Mouse (Mus musculus) thymus, adult 2 months (tissue): ENCODE measurements around the gene Zswim4. TPM values are rescaled to one million over a fixed set of nuclear protein-coding genes. Genes with fewer than 3 reads are reported as not detected.
A peak's percentile ranks its signal among the peaks of the same experiment; 100 is the strongest.

ENCODE experiments used
- DNase-seq: peaks from one replicate; pipeline ENCODE4 v3.0.0; 2021
- H3K27ac ChIP-seq: fragments of 200-500 bp; 2 replicates; pipeline ENCODE4 v1.5.1; 2012; ENCODE audit warnings: low read length, control low read depth; ENCODE audit not compliant: control insufficient read depth, insufficient read depth
- H3K27me3 ChIP-seq: fragments of 200-500 bp; 2 replicates; pipeline ENCODE4 v1.6.1; 2012; ENCODE audit warnings: mild to moderate bottlenecking, low read length, moderate library complexity, mixed read lengths; ENCODE audit not compliant: control insufficient read depth, insufficient read depth
- H3K36me3 ChIP-seq: fragments of 200-500 bp; 2 replicates; pipeline ENCODE4 v1.6.1; 2012; ENCODE audit warnings: mild to moderate bottlenecking, low read length, moderate library complexity; ENCODE audit not compliant: control insufficient read depth, insufficient read depth
- H3K4me1 ChIP-seq: fragments of 200-500 bp; replicated peaks from 2 replicates; pipeline ENCODE4 v1.6.1; 2012; ENCODE audit warnings: low read length; ENCODE audit not compliant: control insufficient read depth, insufficient read depth
- H3K4me3 ChIP-seq: fragments of 200-500 bp; 2 replicates; pipeline ENCODE4 v1.5.1; 2012; ENCODE audit warnings: mild to moderate bottlenecking, low read length, control low read depth, moderate library complexity; ENCODE audit not compliant: control insufficient read depth, insufficient read depth
- CTCF ChIP-seq: fragments of 200-500 bp; IDR thresholded peaks from 2 replicates; pipeline ENCODE4 v1.5.1; 2012; ENCODE audit warnings: mild to moderate bottlenecking, control low read depth, low read length, moderate library complexity, borderline replicate concordance; ENCODE audit not compliant: control insufficient read depth, poor library complexity, insufficient read depth; ENCODE audit errors: extremely low read depth
- POLR2A ChIP-seq: fragments of 200-500 bp; IDR thresholded peaks from 2 replicates; pipeline ENCODE4 v1.6.1; 2012; ENCODE audit warnings: mild to moderate bottlenecking, low read length, control low read depth, moderate library complexity; ENCODE audit not compliant: control insufficient read depth, poor library complexity, insufficient read depth; ENCODE audit errors: extremely low read depth
- WGBS: fragments of 180-500 bp; shearing (Covaris S2); methylation state at CpG from one replicate; pipeline ENCODE4 v1.1.7; 2018; 5-methylcytosine and 5-hydroxymethylcytosine counted together
- polyA plus RNA-seq: library from polyadenylated mRNA; depleted of rRNA; stranded (reverse); fragments of >200 nt; gene quantifications from 2 replicates; pipeline ENCODE4 v1.2.3, GENCODE M21; 2012

The Zswim4 gene
- polyA plus RNA-seq, 1 experiment = 53.0 TPM

DNA sequence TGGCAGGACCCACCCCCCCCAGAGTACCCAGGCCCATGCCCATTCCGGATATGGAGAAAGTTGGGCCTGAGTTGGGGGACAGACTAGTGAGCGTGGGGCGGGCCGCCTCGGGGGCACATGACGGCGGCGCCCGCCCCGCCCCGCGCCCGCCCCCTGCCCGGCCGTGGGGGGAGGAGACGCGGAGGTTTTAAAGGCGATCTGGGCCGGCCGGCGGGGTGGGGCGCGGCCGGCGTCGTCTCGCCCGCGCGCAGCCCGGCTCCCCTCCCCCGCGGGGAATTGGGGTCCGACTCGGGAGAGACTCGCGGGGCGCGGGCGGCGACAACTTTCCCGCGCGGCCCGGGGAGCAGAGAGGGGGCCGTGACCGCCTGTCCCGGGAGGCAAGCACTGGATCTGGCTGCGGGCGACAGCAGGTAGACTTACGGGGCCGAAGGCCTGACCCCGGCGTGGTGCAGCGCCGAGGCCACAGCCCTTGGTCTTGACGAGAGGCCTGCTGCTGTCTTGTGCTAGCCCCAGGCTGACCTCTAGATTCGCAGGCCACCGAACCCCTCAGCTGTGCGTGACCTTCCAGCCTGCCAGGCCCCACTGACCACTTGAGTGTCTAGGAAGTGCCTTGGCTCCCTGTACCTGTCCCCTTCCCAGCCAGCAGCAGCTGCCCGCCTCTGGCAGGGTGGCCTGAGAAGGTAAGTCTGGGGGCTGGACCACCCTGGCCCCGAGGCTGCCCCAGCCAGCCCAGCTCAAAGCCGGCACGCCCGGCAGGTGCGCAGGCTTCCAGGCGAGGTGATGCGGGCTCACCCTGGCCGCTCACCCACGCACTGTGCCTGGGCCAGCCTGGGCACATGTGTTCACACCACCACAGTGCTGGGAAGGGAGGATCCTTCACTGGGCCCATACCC, 36.0 kb downstream of the Zswim4 start:
- DNase-seq = peak; percentile 63
- Histone ChIP-seq H3K4me1 (peaks cover 63% of the 10 kb centered on the region), H3K27me3 (no peaks in the 10 kb centered on the region), H3K27ac (peak overlapping the region; percentile 42), H3K4me3 (peak overlapping the region; percentile 65), H3K36me3 (no peaks in the 10 kb centered on the region)
- 2% methylated on average over 63 of the region's 70 CpGs for WGBS
- no peak for TF ChIP-seq CTCF
- peak; percentile 58; the same call in 1 of the 2 replicates for TF ChIP-seq POLR2A

DNA sequence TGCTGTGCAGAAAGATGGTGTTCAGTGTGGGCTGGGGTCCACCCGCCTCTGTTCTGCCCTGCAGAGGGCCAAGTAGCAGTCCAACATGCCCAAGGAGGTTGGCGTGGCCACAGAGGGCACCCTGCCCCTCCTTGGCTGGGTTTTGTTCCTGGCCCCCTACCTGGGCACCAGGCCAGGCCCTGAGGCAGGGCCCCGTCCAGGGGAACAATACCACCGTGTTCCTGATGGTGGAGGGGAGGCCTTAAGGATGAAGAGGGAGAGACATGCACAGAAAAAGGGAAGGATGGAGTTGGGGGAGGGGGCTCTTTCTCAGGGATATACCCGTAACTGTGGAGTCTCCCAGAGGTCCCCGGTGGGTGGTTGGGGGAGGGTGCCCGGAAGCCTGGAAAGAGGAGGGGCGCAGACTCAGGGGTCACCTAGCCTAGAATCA, 36.7 kb downstream of the Zswim4 start:
- Histone ChIP-seq H3K36me3 (no peaks in the 10 kb centered on the region), H3K4me3 (peak overlapping the region; percentile 65), H3K27ac (peak overlapping the region; percentile 20; the same call in 1 of the 2 replicates), H3K27me3 (no peaks in the 10 kb centered on the region), H3K4me1 (peaks cover 63% of the 10 kb centered on the region)
- TF ChIP-seq CTCF (0 out of 2 replicates have a peak, but pooled peaks have one; percentile 15), POLR2A (no peak)
- no peak for DNase-seq
- WGBS = 54% methylated on average over 8 of the region's 8 CpGs

DNA sequence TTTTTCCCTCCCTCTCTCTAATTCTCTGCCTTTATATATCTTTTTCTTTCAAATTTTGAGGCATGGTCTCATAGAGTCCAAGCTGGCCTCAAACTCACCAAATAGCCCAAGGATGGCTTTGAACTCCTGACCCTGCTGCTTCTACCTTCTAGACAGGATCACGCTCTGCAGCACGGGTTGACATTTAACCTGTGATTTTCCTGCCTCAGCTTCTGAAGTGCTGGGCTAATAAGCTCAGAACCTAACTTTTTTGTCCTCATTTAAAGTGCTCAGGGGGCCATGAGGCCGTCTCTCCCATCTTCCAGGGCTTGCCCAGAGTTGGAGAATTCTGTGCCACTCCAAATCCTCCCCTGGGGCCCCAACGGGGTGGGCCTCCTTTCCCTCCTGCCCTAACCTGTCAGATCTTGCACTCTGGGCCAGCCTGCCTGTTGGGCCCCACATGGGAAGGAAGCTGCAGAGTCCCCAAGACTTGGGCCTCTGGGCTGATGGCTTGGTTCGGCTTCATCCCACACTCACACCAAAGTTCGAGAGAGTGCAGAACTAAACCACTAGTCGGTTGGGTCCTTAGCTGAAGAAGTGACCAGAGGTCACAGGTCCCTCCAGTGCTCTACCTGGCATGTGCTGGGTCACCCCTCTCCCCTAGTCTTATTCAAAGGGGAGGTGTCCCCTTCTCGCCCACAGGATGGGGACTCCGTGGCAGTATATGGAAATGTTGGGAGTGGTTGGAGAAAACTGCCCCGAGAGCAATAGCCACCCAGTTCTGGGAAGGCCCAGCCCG, 37.3 kb downstream of the Zswim4 start:
- Histone ChIP-seq H3K27me3 (no peaks in the 10 kb centered on the region), H3K4me1 (peaks cover 63% of the 10 kb centered on the region), H3K36me3 (no peaks in the 10 kb centered on the region), H3K27ac (peak overlapping the region; percentile 90; the same call in 1 of the 2 replicates), H3K4me3 (no peak overlapping the region)
- TF ChIP-seq POLR2A (no peak), CTCF (no peak)
- DNase-seq = no peak
- 72% methylated on average over 11 of the region's 11 CpGs for WGBS

DNA sequence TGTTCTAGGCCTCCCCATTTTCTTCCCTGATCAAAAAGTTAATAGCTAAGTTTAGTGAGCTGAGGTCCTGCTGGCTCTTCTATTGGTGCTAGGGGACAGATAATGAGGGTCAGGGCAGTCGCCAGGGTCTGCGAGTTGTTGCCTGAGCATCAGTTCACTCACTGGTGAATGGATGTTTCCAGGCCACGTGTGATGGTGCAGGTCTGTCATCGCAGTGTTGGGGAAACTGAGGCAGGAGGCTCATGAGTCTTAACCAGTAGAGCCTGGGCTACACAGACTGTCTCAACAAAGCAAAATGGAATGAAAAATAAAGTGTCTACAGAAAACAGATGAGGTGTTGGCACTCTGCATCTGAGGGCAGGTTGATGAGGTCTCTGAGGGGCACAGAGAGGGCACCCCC, 38.0 kb downstream of the Zswim4 start:
- Histone ChIP-seq H3K4me3 (no peak overlapping the region), H3K27ac (peak overlapping the region; percentile 90), H3K27me3 (no peaks in the 10 kb centered on the region), H3K4me1 (peaks cover 60% of the 10 kb centered on the region), H3K36me3 (no peaks in the 10 kb centered on the region)
- 60% methylated on average over 4 of the region's 4 CpGs for WGBS
- TF ChIP-seq CTCF = no peak
- no peak for TF ChIP-seq POLR2A
- DNase-seq = no peak

DNA sequence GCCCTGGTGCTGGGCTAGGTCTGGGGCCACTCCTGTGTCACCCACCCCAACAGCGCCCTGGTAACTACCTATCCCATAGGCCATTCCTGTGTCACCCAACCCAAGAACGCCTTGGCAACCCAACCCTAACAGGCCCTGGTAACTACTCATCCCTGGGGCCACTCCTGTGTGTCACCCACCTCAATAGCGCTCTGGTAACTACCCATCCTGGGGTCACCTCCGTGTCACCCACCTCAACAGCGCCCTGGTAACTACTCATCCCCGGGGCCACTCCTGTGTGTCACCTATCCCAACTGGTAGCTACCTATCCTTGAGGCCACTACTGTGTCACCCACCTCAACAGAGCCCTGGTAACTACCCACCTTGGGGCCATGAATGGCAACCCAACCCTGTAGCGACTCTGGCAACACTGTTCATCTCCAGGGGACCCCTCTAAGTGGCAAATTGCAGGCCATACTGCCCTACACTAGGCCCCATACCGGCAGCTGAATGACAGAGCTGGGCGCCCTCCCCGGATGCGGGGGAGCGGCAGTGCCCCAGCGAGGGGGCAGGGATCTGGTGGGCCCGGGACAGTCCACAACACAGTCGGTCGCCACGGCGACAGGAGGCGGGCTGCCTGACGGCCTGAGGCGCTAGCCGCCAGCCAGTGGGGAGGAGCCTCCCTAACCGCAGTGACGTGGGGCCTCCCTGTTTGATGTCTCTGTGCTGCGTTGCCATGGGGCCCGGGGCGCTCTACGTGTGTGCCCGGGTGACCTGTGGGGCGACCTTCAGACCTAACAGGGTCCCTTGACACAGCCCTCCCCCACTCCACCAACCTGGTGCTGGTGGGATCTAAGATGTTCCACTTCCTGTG, 38.7 kb downstream of the Zswim4 start:
- Histone ChIP-seq H3K27me3 (no peaks in the 10 kb centered on the region), H3K36me3 (no peaks in the 10 kb centered on the region), H3K4me1 (peaks cover 55% of the 10 kb centered on the region), H3K27ac (peak overlapping the region; percentile 90), H3K4me3 (peak overlapping the region; percentile 59)
- 4% methylated on average over 30 of the region's 30 CpGs for WGBS
- TF ChIP-seq POLR2A = peak; percentile 55; the same call in 1 of the 2 replicates
- TF ChIP-seq CTCF = peak; percentile 30; the same call in 1 of the 2 replicates
- peak; percentile 93 for DNase-seq
